Mouse (Mus musculus): ENCODE results near the gene Bcl2a1b. TPM values are rescaled to one million over a fixed set of nuclear protein-coding genes. Genes with fewer than 3 reads are reported as not detected.
"Not testable (repeated sequence)": the region's sequence is repeated elsewhere in the genome, so short reads cannot be mapped to it uniquely, and the experiment has no call there.

The Bcl2a1b gene
- total RNA-seq (2021) = not detected
- long read RNA-seq, experiment 1 = 0 reads
- long read RNA-seq, experiment 2 = 0 reads

GRCm38 (mm10) chr9:89198969-89199416 is at the start of gene Bcl2a1b, which contains the start of gene Gm29094:
Gene Bcl2a1b (plus strand): TSS chr9:89199209.
Gene Gm29094 (plus strand): TSS chr9:89199379.
- DNase-seq; intact Hi-C loops (cut with DNase I): not testable (repeated sequence)

GRCm38 (mm10) chr9:89172539-89172938 is 26.5 kb upstream of the Bcl2a1b start:
- intact Hi-C loops (cut with DNase I); DNase-seq: not testable (repeated sequence)

GRCm38 (mm10) chr9:89178833-89179232 is 20.2 kb upstream of the Bcl2a1b start:
- intact Hi-C loops (cut with DNase I) = not testable (repeated sequence)
- peak; percentile 15 to 37 for DNase-seq

GRCm38 (mm10) chr9:89179469-89179868 is 19.5 kb upstream of the Bcl2a1b start:
- DNase-seq; intact Hi-C loops (cut with DNase I): not testable (repeated sequence)

- intact Hi-C loops (cut with DNase I); DNase-seq: not testable (repeated sequence)
Measured at GRCm38 (mm10) chr9:89187006-89187405, 12.0 kb upstream of the Bcl2a1b start.

- DNase-seq; intact Hi-C loops (cut with DNase I): not testable (repeated sequence)
Measured at GRCm38 (mm10) chr9:89195483-89195882, 3.5 kb upstream of the Bcl2a1b start.

- DNase-seq; intact Hi-C loops (cut with DNase I): not testable (repeated sequence)
Measured at GRCm38 (mm10) chr9:89197509-89197908, 1.5 kb upstream of the Bcl2a1b start.

- DNase-seq; intact Hi-C loops (cut with DNase I): not testable (repeated sequence)
Measured at GRCm38 (mm10) chr9:89198349-89198748, 660 bp upstream of the Bcl2a1b start.

GRCm38 (mm10) chr9:89202256-89202655 is 3.2 kb downstream of the Bcl2a1b start:
- intact Hi-C loops (cut with DNase I); DNase-seq: not testable (repeated sequence)

GRCm38 (mm10) chr9:89208939-89209338 is 9.9 kb downstream of the Bcl2a1b start:
- intact Hi-C loops (cut with DNase I) = not testable (repeated sequence)

GRCm38 (mm10) chr9:89210353-89211064 is 11.5 kb downstream of the Bcl2a1b start, which contains the start of gene Mthfs:
Gene Mthfs (plus strand): TSS chr9:89210676.
- DNase-seq; intact Hi-C loops (cut with DNase I): not testable (repeated sequence)

More at GRCm38 (mm10) chr9:89208939-89209338, 9.9 kb downstream of the Bcl2a1b start:
- not testable (repeated sequence) for DNase-seq

- intact Hi-C loops (cut with DNase I) = not testable (repeated sequence)
- peak; percentile 74 to 90 for DNase-seq
Measured at GRCm38 (mm10) chr9:89211065-89211858, 12.3 kb downstream of the Bcl2a1b start.

GRCm38 (mm10) chr9:89212428-89212827 is 13.4 kb downstream of the Bcl2a1b start:
- intact Hi-C loops (cut with DNase I); DNase-seq: not testable (repeated sequence)

GRCm38 (mm10) chr9:89218174-89218573 is 19.2 kb downstream of the Bcl2a1b start:
- DNase-seq; intact Hi-C loops (cut with DNase I): not testable (repeated sequence)

- DNase-seq; intact Hi-C loops (cut with DNase I): not testable (repeated sequence)
Measured at GRCm38 (mm10) chr9:89219668-89220067, 20.7 kb downstream of the Bcl2a1b start.

GRCm38 (mm10) chr9:89220704-89221287 is 21.8 kb downstream of the Bcl2a1b start:
- intact Hi-C loops (cut with DNase I); DNase-seq: not testable (repeated sequence)

- DNase-seq = no peak
- intact Hi-C loops (cut with DNase I) = no loop called here
Measured at GRCm38 (mm10) chr9:89226071-89226470, 27.1 kb downstream of the Bcl2a1b start.

GRCm38 (mm10) chr9:89228122-89228521 is 29.1 kb downstream of the Bcl2a1b start:
- intact Hi-C loops (cut with DNase I) = no loop called here
- no peak for DNase-seq

GRCm38 (mm10) chr9:89230897-89231497 is 32.0 kb downstream of the Bcl2a1b start:
- DNase-seq; intact Hi-C loops (cut with DNase I): not testable (repeated sequence)

GRCm38 (mm10) chr9:89237131-89237530 is 38.1 kb downstream of the Bcl2a1b start:
- intact Hi-C loops (cut with DNase I); DNase-seq: not testable (repeated sequence)

Measured in gastrocnemius, postnatal 36 days (tissue).